Mouse (Mus musculus): ENCODE results near the gene Ppp1r32. TPM values are rescaled to one million over a fixed set of nuclear protein-coding genes. Genes with fewer than 3 reads are reported as not detected.

Gene Ppp1r32
- 0.17 TPM in 1 of 2 replicates, not detected in the other for polyA plus RNA-seq (2014; fragmentation: Nextera tagmentation; extraction: Ambion mirVana)

DNA sequence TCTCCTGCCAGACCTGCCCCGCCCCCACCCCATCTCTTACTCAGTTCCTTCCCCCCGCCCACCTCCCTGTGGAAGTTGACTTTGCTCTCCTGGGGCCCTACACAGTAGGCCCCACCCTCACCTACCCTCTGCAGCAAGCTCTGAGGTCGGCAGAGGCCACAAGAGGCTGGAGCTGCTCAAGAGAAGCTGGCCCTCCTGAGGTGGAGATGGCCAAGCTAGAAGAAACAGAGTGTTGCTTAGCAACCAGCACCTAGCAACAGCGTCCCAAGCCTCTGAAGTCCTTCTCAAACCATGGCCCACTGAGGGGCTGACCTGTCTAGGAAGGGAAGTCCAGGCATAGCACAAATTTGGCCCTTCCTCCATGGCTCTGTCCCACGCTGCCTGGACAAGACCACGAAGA, at the start of gene Ppp1r32:
Ppp1r32 (minus strand) TSS at position 226 of the 400 bp plus-strand sequence.
- 24% methylated on average over 6 of the region's 6 CpGs for WGBS
- peak; percentile 57; the same call in 1 of the 2 replicates for ATAC-seq (ENCODE audit: insufficient number of reproducible peaks, insufficient read depth, low FRiP score, low read depth)

DNA sequence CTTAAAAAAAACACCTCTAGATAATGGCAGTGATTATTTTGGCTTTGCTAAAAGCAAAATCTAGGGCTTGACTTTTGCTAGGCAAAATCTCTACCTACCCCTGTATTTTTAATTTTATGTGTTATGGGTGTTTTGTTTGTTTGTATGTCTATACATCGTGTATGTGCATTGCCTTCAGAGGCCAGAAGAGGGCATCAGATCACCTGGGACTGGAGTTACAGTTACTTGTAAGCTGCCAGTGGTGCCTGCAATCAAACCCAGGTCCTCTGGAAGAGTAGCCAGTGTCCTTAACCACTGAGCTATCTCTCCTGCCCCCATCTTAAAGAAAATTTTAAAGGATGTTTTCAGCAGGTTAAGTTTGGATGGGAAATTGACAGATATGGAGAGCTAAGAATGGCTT, 47.4 kb upstream of the Ppp1r32 start:
- peaks cover 43% of the 10 kb centered on the region for H3K36me3 ChIP-seq (ENCODE audit: control insufficient read depth, insufficient read depth, low read length)
- no peak overlapping the region for H3K4me2 ChIP-seq (replicated peaks; ENCODE audit: low read depth, low read length)
- no peak for ATAC-seq (ENCODE audit: insufficient number of reproducible peaks, insufficient read depth, low FRiP score, low read depth)
- no peak overlapping the region for H3K9ac ChIP-seq (replicated peaks; ENCODE audit: low read depth, low read length)
- H3K4me1 ChIP-seq (ENCODE audit: control insufficient read depth, insufficient read depth, low read length) = peaks cover 12% of the 10 kb centered on the region
- 87% methylated on average over 1 of the region's 1 CpGs for WGBS
- H3K27me3 ChIP-seq (ENCODE audit: control insufficient read depth, insufficient read depth, low read length) = no peaks in the 10 kb centered on the region
- H3K27ac ChIP-seq (ENCODE audit: low read length) = no peak overlapping the region
- H3K4me3 ChIP-seq (ENCODE audit: low read depth, low read length) = no peak overlapping the region
- no peaks in the 10 kb centered on the region for H3K9me3 ChIP-seq (ENCODE audit: control insufficient read depth, low read depth, low read length)

More for the DNA sequence above, at the start of gene Ppp1r32:
- Histone ChIP-seq H3K9ac (replicated peaks; ENCODE audit: low read depth, low read length) (no peak within 1 kb of the TSS), H3K4me3 (ENCODE audit: low read depth, low read length) (no peak within 1 kb of the TSS), H3K27me3 (ENCODE audit: control insufficient read depth, insufficient read depth, low read length) (no peaks in the 10 kb centered on the region), H3K27ac (ENCODE audit: low read length) (no peak within 1 kb of the TSS), H3K9me3 (ENCODE audit: control insufficient read depth, low read depth, low read length) (no peaks in the 10 kb centered on the region), H3K4me2 (replicated peaks; ENCODE audit: low read depth, low read length) (no peak within 1 kb of the TSS), H3K4me1 (ENCODE audit: control insufficient read depth, insufficient read depth, low read length) (no peaks in the 10 kb centered on the region), H3K36me3 (ENCODE audit: control insufficient read depth, insufficient read depth, low read length) (no peaks in the 10 kb centered on the region)

DNA sequence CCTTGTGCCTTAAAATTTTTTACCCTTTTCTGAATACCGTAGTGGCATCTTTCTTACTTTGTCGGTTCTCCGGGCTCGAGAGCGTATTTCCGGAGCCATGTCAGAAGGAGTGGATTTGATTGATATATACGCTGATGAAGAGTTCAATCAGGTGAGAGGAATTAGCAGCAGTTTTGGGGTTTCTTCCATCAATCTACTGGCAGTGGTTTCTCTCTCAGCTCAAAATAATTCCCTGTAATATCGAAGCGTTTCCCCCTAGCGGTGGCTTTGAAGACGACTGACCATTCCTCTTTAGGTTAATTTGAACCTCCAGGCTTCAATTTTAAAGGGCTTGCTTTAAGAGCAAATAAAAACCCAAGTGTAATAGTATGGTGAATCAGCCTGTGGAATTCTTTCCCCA, 43.2 kb upstream of the Ppp1r32 start, which contains the start of gene Sdhaf2:
Sdhaf2 (minus strand) TSS at position 233 of the 400 bp plus-strand sequence.
- H3K27ac ChIP-seq (ENCODE audit: low read length) = peak within 1 kb of the TSS; percentile 98
- H3K36me3 ChIP-seq (ENCODE audit: control insufficient read depth, insufficient read depth, low read length) = peaks cover 10% of the 10 kb centered on the region
- peak within 1 kb of the TSS; percentile 96 for H3K4me3 ChIP-seq (ENCODE audit: low read depth, low read length)
- H3K9ac ChIP-seq (replicated peaks; ENCODE audit: low read depth, low read length) = peak within 1 kb of the TSS; percentile 98
- ATAC-seq (ENCODE audit: insufficient number of reproducible peaks, insufficient read depth, low FRiP score, low read depth) = no peak
- H3K4me1 ChIP-seq (ENCODE audit: control insufficient read depth, insufficient read depth, low read length) = peaks cover 23% of the 10 kb centered on the region
- WGBS = under 1% methylated on average over 11 of the region's 11 CpGs
- H3K4me2 ChIP-seq (replicated peaks; ENCODE audit: low read depth, low read length) = peak within 1 kb of the TSS; percentile 69
- no peaks in the 10 kb centered on the region for H3K9me3 ChIP-seq (ENCODE audit: control insufficient read depth, low read depth, low read length)
- no peaks in the 10 kb centered on the region for H3K27me3 ChIP-seq (ENCODE audit: control insufficient read depth, insufficient read depth, low read length)

DNA sequence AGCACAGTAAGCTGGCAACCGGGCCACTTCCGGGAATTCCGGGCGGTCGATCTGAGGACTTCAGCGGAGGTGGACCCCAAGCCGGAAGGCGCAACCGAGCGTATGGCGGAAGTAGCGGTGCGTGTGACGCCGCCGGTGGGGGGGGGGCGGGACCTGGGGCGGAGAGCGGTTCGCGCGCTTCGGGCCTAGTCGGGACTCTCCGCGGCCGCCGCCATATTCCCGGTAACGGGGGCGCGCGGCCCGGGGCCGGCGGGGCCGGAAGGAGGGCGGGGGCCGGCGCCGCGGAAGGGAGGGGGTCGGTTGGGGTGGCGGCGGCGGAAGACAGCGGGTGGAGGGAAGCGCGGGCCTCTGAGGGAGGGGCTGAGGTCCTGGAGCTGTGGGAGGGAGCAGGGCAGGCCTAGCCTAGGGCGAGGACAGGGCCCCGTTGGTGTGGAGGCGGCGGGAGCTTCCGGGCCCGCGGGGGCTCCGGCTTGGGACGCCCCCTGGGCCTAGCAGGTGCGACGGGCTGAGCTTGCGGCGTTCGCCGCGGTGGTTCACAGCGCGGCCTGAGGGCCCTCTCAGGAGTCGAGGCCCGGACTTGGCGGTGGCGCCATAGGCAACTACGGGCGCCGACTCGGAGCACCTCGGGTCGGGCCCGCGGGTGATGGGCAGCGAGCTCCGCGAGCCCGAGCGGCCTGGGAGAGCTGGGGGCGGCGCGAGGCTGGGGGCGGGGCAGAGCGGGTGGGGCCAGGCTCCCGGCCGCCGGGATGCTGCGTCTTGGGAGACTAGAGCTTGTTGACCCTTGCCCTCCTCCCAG, 42.6 kb upstream of the Ppp1r32 start, which contains the start of gene Cpsf7:
Cpsf7 (plus strand) TSS at position 161 of the 796 bp plus-strand sequence.
- no peaks in the 10 kb centered on the region for H3K9me3 ChIP-seq (ENCODE audit: control insufficient read depth, low read depth, low read length)

DNA sequence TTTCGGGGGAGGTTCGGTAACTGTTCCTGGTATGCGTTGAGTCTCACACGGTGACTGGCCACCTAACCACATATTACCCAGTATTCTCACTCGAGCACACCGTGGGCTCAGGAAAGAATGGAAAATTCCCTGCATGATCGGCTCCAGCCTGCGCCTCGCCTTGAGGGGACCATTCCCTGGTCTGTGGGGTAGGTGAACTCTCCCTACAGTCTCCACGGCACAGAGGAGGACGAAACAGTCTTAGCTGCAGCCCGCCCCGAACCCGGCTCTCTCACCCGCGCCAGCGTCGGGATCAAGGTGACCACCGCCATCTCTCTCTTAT, 42.0 kb upstream of the Ppp1r32 start:
- peak overlapping the region; percentile 98 for H3K9ac ChIP-seq (replicated peaks; ENCODE audit: low read depth, low read length)
- WGBS = under 1% methylated on average over 19 of the region's 19 CpGs
- H3K36me3 ChIP-seq (ENCODE audit: control insufficient read depth, insufficient read depth, low read length) = peaks cover 4% of the 10 kb centered on the region; the same call in 1 of the 2 replicates
- H3K27me3 ChIP-seq (ENCODE audit: control insufficient read depth, insufficient read depth, low read length) = no peaks in the 10 kb centered on the region
- H3K27ac ChIP-seq (ENCODE audit: low read length) = peak overlapping the region; percentile 98
- peak overlapping the region; percentile 96 for H3K4me3 ChIP-seq (ENCODE audit: low read depth, low read length)
- H3K4me1 ChIP-seq (ENCODE audit: control insufficient read depth, insufficient read depth, low read length) = peaks cover 23% of the 10 kb centered on the region
- no peaks in the 10 kb centered on the region for H3K9me3 ChIP-seq (ENCODE audit: control insufficient read depth, low read depth, low read length)
- H3K4me2 ChIP-seq (replicated peaks; ENCODE audit: low read depth, low read length) = peak overlapping the region; percentile 69
- ATAC-seq (ENCODE audit: insufficient number of reproducible peaks, insufficient read depth, low FRiP score, low read depth) = no peak

More for the DNA sequence above, 42.6 kb upstream of the Ppp1r32 start, which contains the start of gene Cpsf7:
- ATAC-seq (ENCODE audit: insufficient number of reproducible peaks, insufficient read depth, low FRiP score, low read depth) = peak; percentile 95
- H3K27me3 ChIP-seq (ENCODE audit: control insufficient read depth, insufficient read depth, low read length) = no peaks in the 10 kb centered on the region
- H3K4me2 ChIP-seq (replicated peaks; ENCODE audit: low read depth, low read length) = peak within 1 kb of the TSS; percentile 69
- H3K4me3 ChIP-seq (ENCODE audit: low read depth, low read length) = peak within 1 kb of the TSS; percentile 96
- peaks cover 23% of the 10 kb centered on the region for H3K4me1 ChIP-seq (ENCODE audit: control insufficient read depth, insufficient read depth, low read length)
- whole genome bisulfite sequencing = under 1% methylated on average over 77 of the region's 93 CpGs
- peak within 1 kb of the TSS; percentile 98 for H3K9ac ChIP-seq (replicated peaks; ENCODE audit: low read depth, low read length)
- peak within 1 kb of the TSS; percentile 98 for H3K27ac ChIP-seq (ENCODE audit: low read length)
- peaks cover 4% of the 10 kb centered on the region; the same call in 1 of the 2 replicates for H3K36me3 ChIP-seq (ENCODE audit: control insufficient read depth, insufficient read depth, low read length)

DNA sequence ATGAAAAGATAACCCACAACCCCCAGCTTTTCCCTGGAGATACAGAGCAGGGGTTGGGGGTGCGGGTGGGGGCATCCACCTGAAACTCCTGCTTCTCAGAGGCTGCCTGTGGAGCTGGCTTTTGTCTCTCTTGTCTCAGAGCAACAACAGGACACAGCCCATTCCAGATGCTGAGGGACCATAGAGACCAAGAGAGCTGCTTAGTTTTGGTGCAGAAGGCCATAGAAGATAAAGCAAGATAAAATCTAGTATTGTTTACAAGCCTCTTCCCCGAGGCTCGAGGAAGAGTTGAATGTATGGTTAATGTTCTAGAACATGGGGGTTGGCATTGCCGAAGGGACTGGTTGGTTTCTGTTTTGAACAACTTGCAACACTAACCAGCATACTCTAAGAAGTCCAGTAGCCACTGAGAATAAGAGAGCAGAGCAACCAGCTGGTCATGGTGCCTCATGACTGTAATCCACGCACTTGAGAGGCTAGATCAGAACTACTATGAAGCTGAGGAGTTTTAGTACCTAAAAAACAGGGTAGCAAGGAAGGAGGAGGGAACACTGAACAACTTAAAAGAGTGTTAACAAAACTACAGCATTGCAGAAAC, 40.9 kb upstream of the Ppp1r32 start:
- Histone ChIP-seq H3K4me1 (ENCODE audit: control insufficient read depth, insufficient read depth, low read length) (peaks cover 23% of the 10 kb centered on the region), H3K4me2 (replicated peaks; ENCODE audit: low read depth, low read length) (peak overlapping the region; percentile 18; the same call in 1 of the 2 replicates), H3K9me3 (ENCODE audit: control insufficient read depth, low read depth, low read length) (no peaks in the 10 kb centered on the region), H3K9ac (replicated peaks; ENCODE audit: low read depth, low read length) (no peak overlapping the region), H3K27me3 (ENCODE audit: control insufficient read depth, insufficient read depth, low read length) (no peaks in the 10 kb centered on the region), H3K4me3 (ENCODE audit: low read depth, low read length) (0 out of 2 replicates have a peak overlapping the region, but pooled peaks have one; percentile 96), H3K36me3 (ENCODE audit: control insufficient read depth, insufficient read depth, low read length) (peaks cover 4% of the 10 kb centered on the region; the same call in 1 of the 2 replicates), H3K27ac (ENCODE audit: low read length) (no peak overlapping the region)
- no peak for ATAC-seq (ENCODE audit: insufficient number of reproducible peaks, insufficient read depth, low FRiP score, low read depth)
- WGBS = 71% methylated on average over 5 of the region's 5 CpGs

DNA sequence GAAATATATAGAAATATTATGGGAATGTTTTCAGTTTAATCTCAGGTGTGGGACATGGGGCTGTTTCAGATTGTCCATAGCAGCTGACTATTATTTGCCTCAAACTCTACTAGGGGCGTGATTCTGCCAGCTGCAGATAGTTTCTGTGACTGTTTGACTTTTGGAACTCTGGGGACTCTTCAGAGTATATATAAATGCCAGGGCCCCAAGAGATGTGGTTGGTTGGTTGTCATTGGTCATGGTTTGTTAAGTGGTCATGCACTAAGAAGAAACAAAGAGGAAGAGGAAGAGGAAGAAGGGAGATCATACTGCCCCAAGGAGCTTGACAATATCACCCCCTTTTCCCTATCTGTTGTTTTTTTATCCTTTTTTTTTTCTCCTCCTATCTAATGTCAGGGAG, 39.2 kb upstream of the Ppp1r32 start:
- WGBS = 84% methylated on average over 1 of the region's 1 CpGs

DNA sequence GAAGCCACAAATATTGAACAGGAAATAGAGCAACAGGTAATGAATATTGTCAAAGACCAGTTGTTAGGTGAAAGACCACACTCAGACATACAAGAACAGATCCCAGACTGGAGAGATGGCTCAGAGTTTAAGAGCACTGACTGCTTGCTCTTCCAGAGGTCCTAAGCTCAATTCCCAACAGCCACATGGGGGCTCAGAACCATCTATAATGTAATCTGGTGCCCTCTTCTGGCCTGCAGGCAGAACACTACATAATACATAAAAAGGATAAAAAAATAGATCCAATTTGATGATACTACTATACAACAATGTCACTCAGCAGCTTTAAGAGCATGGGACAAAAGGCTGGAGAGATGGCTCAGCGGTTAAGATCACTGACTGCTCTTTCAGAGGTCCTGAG, 37.6 kb upstream of the Ppp1r32 start:
- Histone ChIP-seq H3K27ac (ENCODE audit: low read length) (no peak overlapping the region), H3K4me2 (replicated peaks; ENCODE audit: low read depth, low read length) (no peak overlapping the region), H3K9ac (replicated peaks; ENCODE audit: low read depth, low read length) (no peak overlapping the region), H3K27me3 (ENCODE audit: control insufficient read depth, insufficient read depth, low read length) (no peaks in the 10 kb centered on the region), H3K4me3 (ENCODE audit: low read depth, low read length) (no peak overlapping the region), H3K4me1 (ENCODE audit: control insufficient read depth, insufficient read depth, low read length) (peaks cover 10% of the 10 kb centered on the region), H3K36me3 (ENCODE audit: control insufficient read depth, insufficient read depth, low read length) (peaks cover 14% of the 10 kb centered on the region; the same call in 1 of the 2 replicates), H3K9me3 (ENCODE audit: control insufficient read depth, low read depth, low read length) (no peaks in the 10 kb centered on the region)
- WGBS = 47% methylated on average over 1 of the region's 1 CpGs
- ATAC-seq (ENCODE audit: insufficient number of reproducible peaks, insufficient read depth, low FRiP score, low read depth) = no peak

More for the DNA sequence above, 39.2 kb upstream of the Ppp1r32 start:
- no peak overlapping the region for H3K4me2 ChIP-seq (replicated peaks; ENCODE audit: low read depth, low read length)
- peaks cover 8% of the 10 kb centered on the region; the same call in 1 of the 2 replicates for H3K36me3 ChIP-seq (ENCODE audit: control insufficient read depth, insufficient read depth, low read length)
- ATAC-seq (ENCODE audit: insufficient number of reproducible peaks, insufficient read depth, low FRiP score, low read depth) = no peak
- H3K27me3 ChIP-seq (ENCODE audit: control insufficient read depth, insufficient read depth, low read length) = no peaks in the 10 kb centered on the region
- no peak overlapping the region for H3K4me3 ChIP-seq (ENCODE audit: low read depth, low read length)
- H3K4me1 ChIP-seq (ENCODE audit: control insufficient read depth, insufficient read depth, low read length) = peaks cover 19% of the 10 kb centered on the region
- no peak overlapping the region for H3K9ac ChIP-seq (replicated peaks; ENCODE audit: low read depth, low read length)
- no peaks in the 10 kb centered on the region for H3K9me3 ChIP-seq (ENCODE audit: control insufficient read depth, low read depth, low read length)
- H3K27ac ChIP-seq (ENCODE audit: low read length) = no peak overlapping the region
